Mouse (Mus musculus): Measurements from ENCODE around the gene Cryba2. TPM values are rescaled to one million over a fixed set of nuclear protein-coding genes. Genes with fewer than 3 reads are reported as not detected.

Gene Cryba2
- total RNA-seq, 2 experiments from 2014 or later = not detected

DNA sequence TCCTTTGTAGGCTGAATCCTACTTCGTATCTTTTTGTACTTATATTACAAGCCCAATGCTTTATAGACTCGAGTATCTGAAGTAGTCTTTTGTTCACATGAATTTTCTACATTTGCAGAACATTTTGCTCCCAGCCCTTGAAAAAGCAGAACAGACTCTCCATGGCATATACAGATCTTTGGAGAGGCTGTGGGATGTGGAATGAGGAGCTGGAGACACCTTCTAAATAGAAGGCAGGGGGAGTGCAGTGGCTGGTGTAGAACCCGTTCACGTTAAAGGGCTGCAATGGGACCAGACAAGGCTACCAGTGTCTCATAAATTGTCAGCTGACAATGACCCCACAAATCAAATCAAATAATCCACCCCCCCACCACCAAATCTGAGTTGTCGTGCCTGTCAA is 44.0 kb downstream of the Cryba2 start:
- DNase-seq = no peak

GRCm38 (mm10) chr1:74846341-74846740 is 46.6 kb downstream of the Cryba2 start:
- DNase-seq = no peak

- no peak for DNase-seq
These were observed 49.9 kb downstream of the Cryba2 start for GRCm38 (mm10) chr1:74843090-74843489.

Small RNA genes lying within 50 kb of the gene (microRNA-seq; reads per million reads assigned to microRNA genes)
- 3.4 to 5.2 reads per million in 2 experiments for gene Mir375 (ENCODE audit: borderline replicate concordance in 2 of 2)

Other genes with a start within 250 kb of the Cryba2 start
- 10 to 100 TPM; 10.8 to 11.4 TPM for gene Ttll4, start 231.4 kb downstream of the Cryba2 start, total RNA-seq (2021)
- 10 to 100 TPM; 32.4 to 36.4 TPM for gene Cyp27a1, start 179.6 kb downstream of the Cryba2 start, total RNA-seq (2021)
- 10 to 100 TPM; 54.4 to 93.4 TPM for gene Prkag3, start 143.9 kb downstream of the Cryba2 start, total RNA-seq (2021)
- under 1 TPM; 0.46 TPM for gene Wnt6, start 121.3 kb downstream of the Cryba2 start, total RNA-seq (2021)
- not detected for gene Wnt10a, start 101.6 kb downstream of the Cryba2 start, total RNA-seq (2021)
- not detected for gene Cdk5r2, start 38.2 kb downstream of the Cryba2 start, total RNA-seq (2021)
- not detected for gene Fev, start 7.7 kb downstream of the Cryba2 start, total RNA-seq (2021)
- not detected for gene Cfap65, start 42.5 kb upstream of the Cryba2 start, total RNA-seq (2021)
- gene Ihh, start 58.5 kb upstream of the Cryba2 start, total RNA-seq (2021) = under 1 TPM in 1 of 2 experiments, not detected in 1; 0.15 TPM
- 1 to 10 TPM; 5.3 to 6.1 TPM for gene Nhej1, start 232.1 kb upstream of the Cryba2 start, total RNA-seq (2021)
- gene Slc23a3, start 240.7 kb upstream of the Cryba2 start, total RNA-seq (2021) = under 1 TPM in 1 of 2 experiments, not detected in 1; 0.13 TPM
- 10 to 100 TPM; 12.9 to 13.3 TPM for gene Cnppd1, start 249.6 kb upstream of the Cryba2 start, total RNA-seq (2021)
- 1 to 10 TPM; 7.8 to 9.7 TPM for gene Retreg2, start 249.6 kb upstream of the Cryba2 start, total RNA-seq (2021)